Mouse (Mus musculus) CH12.LX (cell line): ENCODE results near the gene Map1lc3b.

Source experiments
- BHLHE40 ChIP-seq: IDR thresholded peaks from 2 replicates; pipeline ENCODE4 v1.6.1; 2011; ENCODE audit warnings: mild to moderate bottlenecking, low read depth, low read length, improper control_type of control experiment
- CHD2 ChIP-seq: IDR thresholded peaks from 2 replicates; pipeline ENCODE4 v1.6.1; 2011; ENCODE audit warnings: low read length, improper control_type of control experiment
- CTCF ChIP-seq, 2 experiments: IDR thresholded peaks in 1 of 2; conservative IDR thresholded peaks in 1 of 2; 2 replicates each; pipeline ENCODE4 v1.5.1; 2011 to 2012; ENCODE audit warnings: low read depth in 2 of 2, low read length in 2 of 2, improper control_type of control experiment in 1 of 2, inconsistent platforms in 1 of 2, mild to moderate bottlenecking in 1 of 2, moderate library complexity in 1 of 2
- ELF1 ChIP-seq: IDR thresholded peaks from 2 replicates; pipeline ENCODE4 v1.6.1; 2014; ENCODE audit warnings: low read depth, mild to moderate bottlenecking, inconsistent platforms, low read length, improper control_type of control experiment
- JUN ChIP-seq: IDR thresholded peaks from 2 replicates; pipeline ENCODE4 v1.6.1; 2011; ENCODE audit warnings: low read depth, mild to moderate bottlenecking, low read length, improper control_type of control experiment, moderate library complexity; ENCODE audit not compliant: insufficient read depth
- MAX ChIP-seq: IDR thresholded peaks from 2 replicates; pipeline ENCODE4 v1.6.1; 2011; ENCODE audit warnings: low read length, improper control_type of control experiment
- MYC ChIP-seq: IDR thresholded peaks from 2 replicates; pipeline ENCODE4 v1.6.1; 2011; ENCODE audit warnings: low read depth, mild to moderate bottlenecking, improper control_type of control experiment, low read length
- NELFE ChIP-seq: IDR thresholded peaks from 2 replicates; pipeline ENCODE4 v1.6.1; 2011; ENCODE audit warnings: low read depth, low read length, improper control_type of control experiment
- POLR2A ChIP-seq: IDR thresholded peaks from 2 replicates; pipeline ENCODE4 v1.6.1; 2011; ENCODE audit warnings: low read depth, mild to moderate bottlenecking, improper control_type of control experiment, low read length
- SMC3 ChIP-seq: IDR thresholded peaks from 2 replicates; pipeline ENCODE4 v1.6.1; 2011; ENCODE audit warnings: low read depth, low read length, improper control_type of control experiment
- ZMIZ1 ChIP-seq: IDR thresholded peaks from 2 replicates; pipeline ENCODE4 v1.6.1; 2012; ENCODE audit warnings: low read depth, mild to moderate bottlenecking, inconsistent platforms, low read length, improper control_type of control experiment

DNA sequence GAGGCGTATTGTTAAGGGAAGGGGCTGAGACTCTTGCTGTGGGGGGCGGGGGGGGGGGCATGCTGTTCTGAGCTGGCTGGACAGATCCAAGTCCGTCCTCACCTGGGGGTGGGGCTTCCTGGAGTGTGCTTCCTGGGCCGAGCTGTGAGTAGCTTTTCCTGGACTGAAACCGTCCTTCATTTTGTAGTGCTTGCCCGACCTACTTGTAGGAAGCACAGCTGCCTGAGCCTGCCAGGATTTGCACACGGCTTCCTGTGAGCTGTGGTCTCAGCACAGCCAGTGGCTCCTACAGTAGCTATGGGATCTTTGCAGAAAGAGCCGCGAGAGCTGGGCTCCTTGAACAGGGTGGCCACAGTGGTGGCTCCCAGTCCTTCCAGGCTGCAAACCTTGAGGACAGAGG, 3.8 kb downstream of the Map1lc3b start:
- TF ChIP-seq POLR2A (no peak), CTCF (conservative IDR thresholded peaks at IDR 0.05 in 1 of 2, IDR thresholded peaks at IDR 0.05 in 1 of 2; ENCODE audit: low read depth in 2 of 2, low read length in 2 of 2) (no peak), MAX (no peak), ELF1 (no peak), BHLHE40 (no peak), SMC3 (no peak), ZMIZ1 (no peak), MYC (no peak), NELFE (no peak), JUN (no peak), CHD2 (no peak)
